Mouse (Mus musculus) G1E-ER4 (cell line): Measurements from ENCODE around the gene Rnf111. TPM values are rescaled to one million over a fixed set of nuclear protein-coding genes. Genes with fewer than 3 reads are reported as not detected.

Experiments
- GATA1 ChIP-seq: IDR thresholded peaks from one replicate; pipeline ENCODE4 v1.8.0; 2012; ENCODE audit warnings: low read length, inconsistent platforms
- polyA plus RNA-seq: library from polyadenylated mRNA; stranded (reverse); fragments of >175 nt; gene quantifications from 2 replicates; pipeline ENCODE4 v1.2.3, GENCODE M21; 2012

Gene Rnf111
- polyA plus RNA-seq, 1 experiment: 4.1 TPM

DNA sequence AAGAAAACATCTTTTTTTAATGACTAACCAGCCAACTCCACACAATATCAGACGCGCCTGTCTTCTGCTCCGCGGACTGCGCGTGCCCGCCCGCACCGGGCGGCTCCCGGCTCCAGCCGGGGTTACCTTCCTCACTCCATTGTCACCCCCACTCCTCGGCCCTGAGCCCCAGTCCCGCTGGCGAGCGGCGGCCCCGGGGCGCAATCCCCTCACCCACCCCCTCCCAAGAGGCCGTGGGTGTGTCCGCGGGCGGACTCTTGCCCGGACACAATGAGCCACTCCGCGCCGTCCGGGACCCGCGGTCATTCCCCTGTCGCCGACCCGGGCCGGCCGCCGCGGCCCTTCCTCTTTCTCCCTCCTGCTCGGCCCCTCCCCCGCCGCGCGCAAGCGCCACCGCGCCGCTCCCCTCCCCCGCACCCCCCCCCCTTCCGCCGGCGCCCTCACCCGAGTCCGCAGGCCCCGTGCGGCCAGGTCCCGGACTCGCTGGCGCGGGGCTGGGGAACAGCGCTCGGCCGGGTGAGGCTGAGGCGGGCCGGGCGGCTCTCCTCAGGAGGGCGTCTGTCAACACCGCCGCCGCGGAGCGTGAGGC lies 416 bp downstream of the Rnf111 start:
- no peak for TF ChIP-seq GATA1

- TF ChIP-seq GATA1: no peak
Observed at GRCm38 (mm10) chr9:70502284-70503014, 1.1 kb downstream of the Rnf111 start.

- TF ChIP-seq GATA1: no peak
Observed at GRCm38 (mm10) chr9:70496990-70497389, 6.5 kb downstream of the Rnf111 start.

DNA sequence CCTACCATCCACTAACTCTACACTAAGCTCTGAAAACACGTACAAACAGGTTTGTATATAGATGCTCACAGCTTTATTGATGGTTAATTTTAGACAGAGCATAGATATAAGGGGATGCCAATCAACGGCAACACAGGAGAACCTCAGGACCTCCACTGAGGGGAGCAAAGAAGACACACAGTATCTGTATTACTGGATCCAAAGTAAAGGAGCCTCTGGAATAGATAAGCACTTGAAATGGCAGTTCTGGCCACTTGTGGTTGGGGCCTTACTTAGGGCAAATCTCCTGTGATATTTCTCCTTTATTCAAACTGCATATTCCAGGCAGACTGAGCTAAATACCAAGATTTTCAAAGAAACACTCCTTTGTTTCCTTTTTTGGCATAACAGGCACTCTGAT lies 10.5 kb downstream of the Rnf111 start:
- TF ChIP-seq GATA1: no peak

GRCm38 (mm10) chr9:70491176-70491575 lies 12.3 kb downstream of the Rnf111 start:
- no peak for TF ChIP-seq GATA1

DNA sequence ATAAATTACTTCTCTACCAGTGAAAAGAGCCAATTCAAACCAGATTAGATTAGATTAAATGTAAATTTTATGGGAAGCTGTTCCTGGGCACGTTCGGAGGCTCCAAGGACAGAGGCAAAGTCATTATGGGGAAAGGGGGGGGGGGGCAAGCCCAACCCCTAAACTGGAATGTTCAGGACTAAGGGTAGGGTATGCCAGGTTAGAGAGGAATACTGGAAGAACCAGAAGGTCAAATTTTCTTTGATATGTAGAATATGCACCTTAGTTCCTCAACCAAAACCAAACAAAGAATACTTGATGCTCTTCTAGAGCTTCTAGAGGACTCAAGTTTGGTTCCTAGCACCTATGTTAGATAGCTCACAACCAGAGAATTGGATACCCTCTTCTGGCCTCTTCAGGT lies 16.1 kb downstream of the Rnf111 start:
- no peak for TF ChIP-seq GATA1

- TF ChIP-seq GATA1: no peak
Observed at GRCm38 (mm10) chr9:70485840-70486239, 17.7 kb downstream of the Rnf111 start.

GRCm38 (mm10) chr9:70483495-70483894 lies 20.0 kb downstream of the Rnf111 start:
- TF ChIP-seq GATA1: no peak

DNA sequence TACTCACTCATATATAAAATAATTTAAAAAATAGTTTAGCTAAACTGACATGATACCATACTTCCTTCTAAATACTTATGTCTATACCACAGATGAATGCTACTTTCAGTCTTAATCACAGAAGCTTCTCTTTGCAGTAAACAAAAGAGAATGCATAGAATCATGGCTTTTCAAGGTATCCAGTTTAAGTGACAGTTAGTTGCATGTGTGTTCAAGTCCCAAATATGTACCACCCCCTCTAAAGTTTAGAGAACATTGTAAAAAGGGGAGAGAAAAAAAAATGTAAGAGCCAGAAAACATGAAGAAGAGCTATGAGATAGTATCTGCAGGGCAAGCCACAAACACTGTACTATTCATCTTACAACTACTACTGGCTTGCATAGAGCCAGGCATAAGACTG lies 21.7 kb downstream of the Rnf111 start:
- no peak for TF ChIP-seq GATA1

GRCm38 (mm10) chr9:70477229-70477628 lies 26.3 kb downstream of the Rnf111 start:
- no peak for TF ChIP-seq GATA1

- TF ChIP-seq GATA1: no peak
Observed at GRCm38 (mm10) chr9:70475777-70476270, 27.7 kb downstream of the Rnf111 start.

- TF ChIP-seq GATA1: no peak
Observed at GRCm38 (mm10) chr9:70473400-70473799, 30.1 kb downstream of the Rnf111 start.

DNA sequence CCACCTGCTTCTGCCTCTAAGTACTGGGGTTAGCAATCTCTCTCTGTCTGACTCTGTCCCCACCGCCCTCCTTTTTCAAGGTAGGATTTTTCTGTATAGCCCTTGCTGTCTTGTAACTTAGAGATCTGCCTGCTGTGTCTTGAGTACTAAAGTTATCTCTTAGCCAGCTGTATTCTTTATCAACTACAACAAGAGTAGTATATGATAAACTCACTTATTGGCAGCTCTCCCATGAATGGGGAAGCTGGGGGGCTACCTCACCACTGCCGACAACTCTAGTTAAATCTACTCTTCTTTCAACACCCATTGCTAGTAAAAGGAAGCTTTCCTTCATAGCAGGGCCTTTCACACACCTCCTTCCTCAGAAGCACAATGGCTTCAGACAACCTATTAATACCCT lies 51.2 kb downstream of the Rnf111 start:
- no peak for TF ChIP-seq GATA1

DNA sequence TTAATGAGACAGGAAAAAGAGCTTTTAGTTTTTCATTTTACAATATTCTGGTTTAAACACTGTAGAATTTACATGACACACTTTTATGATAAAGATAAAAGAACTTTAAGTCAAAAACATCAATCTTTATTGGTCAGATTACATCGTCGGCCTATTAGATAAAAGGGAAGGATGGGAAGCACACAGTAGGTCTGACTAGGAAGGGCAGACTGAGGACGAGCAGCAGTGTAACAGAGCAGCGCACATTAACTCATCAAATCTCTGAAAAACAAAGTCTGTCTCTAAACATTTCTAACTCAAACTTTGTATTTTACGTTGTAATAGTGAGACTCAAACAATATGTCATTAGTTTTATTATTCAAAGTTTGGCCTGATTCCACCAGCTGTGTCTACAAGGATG lies 54.5 kb downstream of the Rnf111 start:
- no peak for TF ChIP-seq GATA1

DNA sequence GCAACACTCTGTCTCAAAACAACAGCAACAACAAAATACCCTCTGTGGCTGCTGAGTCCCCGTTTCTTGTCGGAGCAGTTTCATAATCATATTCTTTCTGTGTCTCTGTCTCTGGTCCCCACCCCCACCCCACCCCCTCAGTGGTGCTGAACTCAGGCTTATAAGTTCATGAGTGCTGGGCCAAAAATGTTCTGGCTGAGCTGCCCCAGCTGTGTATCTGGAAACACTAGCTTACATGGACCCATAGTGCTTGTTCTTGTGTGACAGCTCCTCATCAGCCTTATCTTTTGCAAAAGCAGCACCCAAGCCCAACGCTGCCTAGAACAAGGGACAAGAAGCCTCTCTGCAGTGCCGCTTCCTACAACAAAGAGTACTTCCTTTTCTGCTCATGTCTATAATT lies 63.6 kb downstream of the Rnf111 start:
- no peak for TF ChIP-seq GATA1

- TF ChIP-seq GATA1: no peak
Observed at GRCm38 (mm10) chr9:70422661-70423060, 80.9 kb downstream of the Rnf111 start.

DNA sequence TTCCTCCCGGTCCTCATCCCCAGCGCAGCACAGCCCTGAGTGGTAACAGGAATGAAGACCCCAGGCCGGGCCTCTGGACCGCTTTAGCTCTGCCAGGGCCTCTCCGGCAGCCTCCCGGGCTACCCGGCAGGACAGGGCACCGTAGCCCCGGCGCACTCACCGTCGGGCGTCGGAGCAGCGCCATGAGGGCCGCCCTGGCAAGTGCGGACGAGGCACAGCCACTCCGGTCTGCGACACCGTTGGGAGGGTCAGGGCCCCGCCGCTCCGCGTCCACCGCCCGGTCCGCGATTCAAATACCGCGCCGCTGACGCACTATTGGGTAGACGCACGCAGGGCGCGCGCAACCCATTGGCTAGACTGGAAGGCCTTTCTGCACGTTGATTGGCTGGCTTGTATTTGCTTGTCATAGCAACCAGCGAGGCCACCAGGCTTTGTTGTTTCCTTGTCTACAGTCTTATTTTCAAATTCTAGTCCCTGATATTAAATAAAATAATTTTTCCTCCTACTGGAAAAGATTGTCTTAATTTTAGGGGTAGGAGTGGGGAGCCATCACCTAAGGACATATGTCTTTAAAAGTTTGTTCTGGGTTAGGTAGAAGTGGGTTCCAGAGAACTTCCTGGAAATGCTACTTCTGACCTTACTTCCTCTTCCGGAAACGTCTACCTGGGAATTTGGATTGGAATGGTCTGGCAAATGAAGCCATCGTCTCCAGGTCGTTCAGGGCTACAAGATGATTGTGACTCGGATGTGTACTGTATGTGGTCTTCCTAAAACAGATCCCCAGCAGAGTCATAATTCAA lies 82.1 kb downstream of the Rnf111 start, which contains the start of gene Ccnb2:
TSS of gene Ccnb2 (minus strand) at position 291 of the 800 bp plus-strand sequence.
- TF ChIP-seq GATA1: no peak
